Comparison of ENCODE assay signal across 7 mouse cellular contexts in genomic region chr7:144789601-144790556, GRCm38 (mm10). TPM values are rescaled to one million over a fixed set of nuclear protein-coding genes. Genes with fewer than 3 reads are reported as not detected.
A peak's percentile ranks its signal among the peaks of the same experiment; 100 is the strongest.
DNase-seq lines count a peak whose midpoint lies in the region; ATAC-seq and TF ChIP-seq lines count a peak whose summit lies in the region.

No protein-coding gene starts in this region.

- no peaks in the 10 kb centered on the region for H3K9me3 ChIP-seq in lung, postnatal 0 days (ENCODE audit: low read length)
- no peaks in the 10 kb centered on the region for H3K9me3 ChIP-seq in embryonic facial prominence, embryonic 14.5 days (ENCODE audit: control insufficient read depth, low read length)
- H3K9me3 ChIP-seq in limb, embryonic 11.5 days (ENCODE audit: control insufficient read depth, low read length) = no peaks in the 10 kb centered on the region

- H3K4me2 ChIP-seq in lung, postnatal 0 days (replicated peaks; ENCODE audit: low read depth, low read length) = peak overlapping the region; percentile 32
- peak overlapping the region; percentile 53 for H3K4me2 ChIP-seq in embryonic facial prominence, embryonic 14.5 days (ENCODE audit: low read depth, low read length)
- peak overlapping the region; percentile 35; the same call in 1 of the 2 replicates for H3K4me2 ChIP-seq in limb, embryonic 11.5 days (ENCODE audit: low read depth, severe bottlenecking)

- 0 out of 2 replicates have a peak overlapping the region, but pooled peaks have one; percentile 2 for H3K4me3 ChIP-seq in lung, postnatal 0 days (ENCODE audit: low read depth, low read length)
- peak overlapping the region; percentile 33 for H3K4me3 ChIP-seq in embryonic facial prominence, embryonic 14.5 days (ENCODE audit: low read depth, low read length)
- peak overlapping the region; percentile 15; the same call in 1 of the 2 replicates for H3K4me3 ChIP-seq in limb, embryonic 11.5 days (ENCODE audit: low read depth, low read length)

- H3K4me1 ChIP-seq in lung, postnatal 0 days (ENCODE audit: insufficient read depth, low read depth, low read length) = no peaks in the 10 kb centered on the region
- H3K4me1 ChIP-seq in embryonic facial prominence, embryonic 14.5 days (ENCODE audit: control insufficient read depth, insufficient read depth, low read length) = no peaks in the 10 kb centered on the region
- no peaks in the 10 kb centered on the region for H3K4me1 ChIP-seq in limb, embryonic 11.5 days (ENCODE audit: control insufficient read depth, insufficient read depth, low read length)

- TF ChIP-seq CTCF in lung, postnatal 0 days (IDR thresholded peaks at IDR 0.05) = peak; percentile 31; the same call in 1 of the 2 replicates

- H3K27ac ChIP-seq in lung, postnatal 0 days (ENCODE audit: low read length) = no peak overlapping the region
- H3K27ac ChIP-seq in embryonic facial prominence, embryonic 14.5 days (replicated peaks; ENCODE audit: low read depth, low read length) = no peak overlapping the region
- H3K27ac ChIP-seq in limb, embryonic 11.5 days (replicated peaks; ENCODE audit: low read depth, low read length) = no peak overlapping the region

- no peak overlapping the region for H3K9ac ChIP-seq in lung, postnatal 0 days (replicated peaks; ENCODE audit: low read depth)
- H3K9ac ChIP-seq in embryonic facial prominence, embryonic 14.5 days (ENCODE audit: low read depth, low read length) = no peak overlapping the region
- 0 out of 2 replicates have a peak overlapping the region, but pooled peaks have one; percentile 3 for H3K9ac ChIP-seq in limb, embryonic 11.5 days (ENCODE audit: low read length)

- WGBS in lung, postnatal 0 days = 49% methylated on average over 36 of the region's 36 CpGs
- WGBS in embryonic facial prominence, embryonic 14.5 days = 45% methylated on average over 36 of the region's 36 CpGs
- 52% methylated on average over 36 of the region's 36 CpGs for WGBS in limb, embryonic 11.5 days

- no peaks in the 10 kb centered on the region for H3K36me3 ChIP-seq in lung, postnatal 0 days (ENCODE audit: insufficient read depth, low read length)
- H3K36me3 ChIP-seq in embryonic facial prominence, embryonic 14.5 days (ENCODE audit: control insufficient read depth, insufficient read depth, low read length) = no peaks in the 10 kb centered on the region
- H3K36me3 ChIP-seq in limb, embryonic 11.5 days (ENCODE audit: control insufficient read depth, insufficient read depth, low read length) = no peaks in the 10 kb centered on the region

- no peak for TF ChIP-seq EP300 in lung, postnatal 0 days (IDR thresholded peaks at IDR 0.05)

- no peak for DNase-seq in lung, postnatal 0 days (ENCODE audit: low spot score)
- no peak for DNase-seq in lung, adult 18-20 months
- DNase-seq in embryonic facial prominence, embryonic 14.5 days (ENCODE audit: low spot score) = peak; percentile 31
- DNase-seq in limb, embryonic 11.5 days (ENCODE audit: low spot score) = peak; percentile 47
- peak; percentile 66 for DNase-seq in retina, embryonic 14.5 days (ENCODE audit: low spot score)
- no peak for DNase-seq in urinary bladder, postnatal 14 days (ENCODE audit: low spot score)
- DNase-seq in spleen, adult 18-20 months = no peak

- no peaks in the 10 kb centered on the region for H3K27me3 ChIP-seq in lung, postnatal 0 days (replicated peaks; ENCODE audit: insufficient read depth, low read length)
- H3K27me3 ChIP-seq in embryonic facial prominence, embryonic 14.5 days (replicated peaks; ENCODE audit: control insufficient read depth, insufficient read depth, low read length) = no peaks in the 10 kb centered on the region
- no peaks in the 10 kb centered on the region for H3K27me3 ChIP-seq in limb, embryonic 11.5 days (ENCODE audit: control insufficient read depth, insufficient read depth, low read length)

- no peak for ATAC-seq in lung, postnatal 0 days
- no peak for ATAC-seq in embryonic facial prominence, embryonic 14.5 days (ENCODE audit: low read depth)
- peak; percentile 31; the same call in 1 of the 2 replicates for ATAC-seq in limb, embryonic 11.5 days (ENCODE audit: insufficient number of reproducible peaks, low FRiP score, low TSS enrichment, low read depth)

RNA-seq across cellular contexts. Expression of gene Ano1, which starts 38.1 kb away (rescaled TPM):
- 69.0 and 77.2 TPM in 2 replicates for polyA plus RNA-seq in lung, postnatal 0 days (2015; fragmentation: Nextera tagmentation; extraction: Ambion mirVana)
- 20.8 and 22.2 TPM in 2 replicates for polyA plus RNA-seq in embryonic facial prominence, embryonic 14.5 days (2014; fragmentation: Nextera tagmentation; extraction: Ambion mirVana)
- polyA plus RNA-seq in limb, embryonic 11.5 days (2014; fragmentation: Nextera tagmentation; extraction: Ambion mirVana) = 1.3 and 1.4 TPM in 2 replicates

RNA-seq across cellular contexts. Expression of gene Fgf3, which starts 48.0 kb away (rescaled TPM):
- not detected in 2 replicates for polyA plus RNA-seq in lung, postnatal 0 days (2015; fragmentation: Nextera tagmentation; extraction: Ambion mirVana)
- polyA plus RNA-seq in embryonic facial prominence, embryonic 14.5 days (2014; fragmentation: Nextera tagmentation; extraction: Ambion mirVana) = 0.88 and 0.97 TPM in 2 replicates
- polyA plus RNA-seq in limb, embryonic 11.5 days (2014; fragmentation: Nextera tagmentation; extraction: Ambion mirVana) = 0.47 TPM in 1 of 2 replicates, not detected in the other

RNA-seq across cellular contexts. Expression of gene Fgf4, which starts 57.3 kb away (rescaled TPM):
- not detected in 2 replicates for polyA plus RNA-seq in lung, postnatal 0 days (2015; fragmentation: Nextera tagmentation; extraction: Ambion mirVana)
- 1.0 TPM in 2 replicates for polyA plus RNA-seq in embryonic facial prominence, embryonic 14.5 days (2014; fragmentation: Nextera tagmentation; extraction: Ambion mirVana)
- polyA plus RNA-seq in limb, embryonic 11.5 days (2014; fragmentation: Nextera tagmentation; extraction: Ambion mirVana) = 0.17 and 0.78 TPM in 2 replicates

Comparison
In these comparisons a context has a peak if more than half of its experiments do, and no peak if none do; other contexts are left out.
1. DNase-seq: peak in embryonic facial prominence, embryonic 14.5 days (single experiment), limb, embryonic 11.5 days (single experiment) and retina, embryonic 14.5 days (single experiment); none in lung, postnatal 0 days (single experiment), lung, adult 18-20 months (0 of 2), urinary bladder, postnatal 14 days (single experiment) and spleen, adult 18-20 months (0 of 2).
2. Peak in every context shown above with its lines, with median percentiles within 50 percentile points of each other: H3K4me2 ChIP-seq and H3K4me3 ChIP-seq.